Mouse (Mus musculus) heart, postnatal 25 days (tissue): ENCODE measurements around the gene Rexo1. TPM values are rescaled to one million over a fixed set of nuclear protein-coding genes. Genes with fewer than 3 reads are reported as not detected.
A peak's percentile ranks its signal among the peaks of the same experiment; 100 is the strongest.

Source experiments
- DNase-seq: peaks from one replicate; pipeline ENCODE4 v3.0.0; 2022; ENCODE audit warnings: low spot score
- intact Hi-C: fragments of 180-260 bp; cut with DNase I; formaldehyde crosslinking; loops from one replicate; pipeline ENCODE4 v1.15.1; 2025
- microRNA-seq: library from miRNA; unstranded; fragments of <30 nt; microRNA quantifications from one replicate; pipeline ENCODE4 v1.2.0, GENCODE M21; 2022
- total RNA-seq, 2 experiments: library from RNA; stranded (reverse); gene quantifications; 2 replicates each; pipeline ENCODE4 v1.2.3; 2021

Rexo1 gene
- total RNA-seq, 2 experiments from 2014 or later, result 11.1 to 12.2 TPM

DNA sequence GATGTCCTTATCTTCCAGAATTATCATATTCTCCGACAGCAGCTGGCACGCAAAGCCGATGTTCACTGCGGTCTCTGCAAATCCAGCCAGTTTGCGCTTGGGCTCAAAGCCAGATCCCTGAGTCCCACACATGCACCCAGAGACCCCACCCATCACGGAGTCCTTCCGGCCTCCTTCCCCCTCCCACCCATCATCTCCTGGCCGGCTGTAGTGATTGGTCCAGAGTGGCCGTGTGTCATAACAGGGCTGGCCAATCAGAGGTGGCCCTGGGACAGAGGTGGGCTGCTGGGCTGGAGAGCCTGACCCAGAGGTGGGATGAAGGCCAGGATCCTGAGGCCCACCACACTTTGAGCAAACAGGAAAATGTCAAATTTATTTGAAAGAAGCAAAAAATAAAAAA, 35.2 kb downstream of the Rexo1 start:
- intact Hi-C loops, result no loop called here
- no peak for DNase-seq

DNA sequence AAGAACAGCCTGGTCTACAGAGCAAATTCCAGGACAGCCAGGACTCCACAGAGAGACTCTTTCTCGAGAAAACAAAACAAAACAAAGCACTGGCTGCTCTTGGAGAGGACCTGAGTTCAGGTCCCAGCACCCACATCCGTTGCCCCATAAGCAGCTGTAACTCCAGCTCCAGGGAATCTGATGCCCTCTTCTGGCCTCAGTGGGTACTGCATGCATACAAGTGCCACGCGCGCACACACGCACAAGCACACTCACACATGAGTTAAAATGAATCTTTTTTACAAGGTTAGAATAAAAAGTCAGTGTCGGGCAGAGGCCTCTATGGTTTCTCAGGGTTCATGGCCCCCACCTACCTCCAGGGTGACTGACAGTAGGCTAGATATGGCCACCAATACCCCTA, 38.1 kb downstream of the Rexo1 start:
- no peak for DNase-seq

DNA sequence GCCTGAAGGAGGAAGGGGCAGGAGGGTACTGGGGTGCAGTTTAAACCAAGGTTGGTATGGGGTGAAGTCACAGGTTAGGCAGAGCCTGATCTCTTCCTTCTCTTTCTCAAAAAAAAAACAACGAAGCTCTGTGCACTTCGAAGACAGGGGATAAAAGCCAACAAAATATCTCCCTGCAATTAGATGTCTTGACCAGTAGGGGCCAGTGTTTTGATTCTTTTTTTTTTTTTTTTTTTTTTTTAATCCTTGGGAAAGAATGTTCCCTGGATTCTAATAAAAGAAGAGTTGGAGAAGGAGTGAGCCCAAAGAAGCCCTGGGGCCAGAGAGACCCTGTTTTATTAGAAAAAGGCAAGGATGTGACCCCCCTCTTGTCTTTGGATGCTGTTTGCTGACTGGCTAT, 42.1 kb downstream of the Rexo1 start:
- intact Hi-C loops, result no loop called here

More for the DNA sequence above, 38.1 kb downstream of the Rexo1 start:
- intact Hi-C loops, result no loop called here

DNA sequence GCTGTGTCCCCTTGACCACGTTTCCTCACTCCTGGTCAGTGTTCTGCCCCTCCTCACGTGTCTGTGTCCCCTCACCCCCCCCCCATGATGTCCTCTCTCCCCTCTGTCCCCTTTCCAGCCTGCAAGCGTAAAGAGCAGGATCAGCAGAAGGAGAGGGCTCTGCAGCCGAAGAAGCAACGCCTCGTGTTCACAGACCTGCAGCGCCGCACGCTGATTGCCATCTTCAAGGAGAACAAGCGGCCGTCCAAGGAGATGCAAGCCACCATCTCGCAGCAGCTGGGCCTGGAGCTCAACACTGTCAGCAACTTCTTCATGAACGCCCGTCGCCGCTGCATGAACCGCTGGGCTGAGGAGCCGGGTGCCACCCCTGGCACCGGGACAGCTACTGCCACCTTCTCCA, 47.6 kb downstream of the Rexo1 start:
- intact Hi-C loops, result no loop called here
- DNase-seq, result no peak

More for the DNA sequence above, 42.1 kb downstream of the Rexo1 start:
- no peak for DNase-seq

DNA sequence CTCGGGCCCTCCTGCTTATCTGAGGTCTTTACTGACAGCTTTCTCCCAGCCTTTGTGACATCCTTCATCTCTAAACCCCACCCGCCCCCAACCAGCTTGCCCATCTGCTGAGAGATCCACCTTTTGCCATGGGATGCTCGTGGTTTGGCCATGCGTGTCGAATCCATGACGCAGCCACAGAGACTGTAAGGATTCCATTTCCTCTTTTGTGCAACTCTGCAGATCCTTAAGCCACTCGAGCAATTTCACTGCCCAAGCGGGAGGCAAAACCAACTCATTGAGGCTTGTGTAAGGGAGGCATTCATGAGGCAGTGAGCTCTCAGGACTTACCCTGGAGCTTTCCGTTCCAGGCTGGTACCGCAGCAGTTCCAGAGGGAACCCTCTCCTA, 51.1 kb downstream of the Rexo1 start:
- intact Hi-C loops, result no loop called here
- DNase-seq, result no peak

DNA sequence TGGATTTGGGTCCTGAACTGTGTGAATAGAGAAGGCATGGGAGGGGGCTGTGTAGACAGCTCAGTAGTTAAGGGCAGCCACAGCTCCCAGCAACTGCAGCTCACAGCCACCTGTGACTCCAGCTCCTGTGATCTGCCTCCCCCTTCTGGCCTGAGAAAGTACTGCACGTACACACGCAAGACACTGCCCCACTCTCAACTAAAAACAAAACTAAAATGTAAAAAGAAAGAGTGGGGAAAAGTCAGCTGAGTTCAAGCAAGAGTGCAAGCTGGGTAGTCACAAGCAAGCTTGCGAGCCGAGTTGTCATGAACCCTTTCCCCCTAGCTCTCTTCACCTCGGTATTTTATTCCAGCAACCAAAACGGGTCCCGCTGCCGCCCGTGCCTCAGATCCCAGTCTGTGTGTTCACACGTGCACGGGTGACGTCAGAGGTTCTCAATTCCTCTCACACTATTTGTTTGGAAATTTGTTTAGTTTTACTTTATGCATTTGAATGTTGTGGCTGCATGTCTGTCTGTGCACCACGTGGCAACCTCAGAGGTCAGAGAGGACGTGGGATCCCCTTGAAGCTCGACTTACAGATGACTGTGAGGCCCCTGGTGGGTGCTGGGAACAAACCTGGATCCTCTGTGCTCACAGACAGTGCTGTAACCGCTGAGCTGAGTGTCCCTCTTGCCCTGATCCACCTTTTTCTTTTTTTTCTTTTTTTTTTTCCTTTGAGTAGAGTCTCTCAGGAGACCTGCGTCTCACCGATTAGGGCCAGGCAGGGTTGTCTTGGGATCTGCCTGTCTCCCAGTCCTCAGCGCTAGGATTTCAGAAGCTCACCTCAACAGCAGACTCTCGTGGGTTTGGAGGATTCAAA, 51.7 kb downstream of the Rexo1 start:
- peak; percentile 31 for DNase-seq
- intact Hi-C loops, result loop anchor here (1.0 kb wide), 1 partner anchor 63 kb away; no protein-coding TSS in a partner anchor

DNA sequence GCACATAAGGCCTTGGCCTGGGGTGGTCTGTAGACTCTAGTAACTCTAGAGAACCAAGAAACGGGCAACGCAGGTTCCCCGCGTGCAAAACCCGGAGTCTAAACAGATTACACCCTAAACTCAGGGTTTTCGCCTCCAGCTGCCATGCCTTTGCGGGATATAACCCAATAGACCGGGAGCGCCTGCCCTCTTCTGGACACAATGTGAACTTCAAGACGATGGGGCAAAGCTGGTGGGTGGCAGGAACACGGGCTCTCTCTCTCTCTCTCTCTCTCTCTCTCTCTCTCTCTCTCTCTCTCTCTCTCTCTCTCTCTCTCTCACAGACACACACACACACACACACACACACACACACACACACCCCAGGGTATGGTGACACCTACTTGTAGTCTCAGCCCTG, 55.1 kb downstream of the Rexo1 start:
- no peak for DNase-seq
- intact Hi-C loops, result no loop called here

DNA sequence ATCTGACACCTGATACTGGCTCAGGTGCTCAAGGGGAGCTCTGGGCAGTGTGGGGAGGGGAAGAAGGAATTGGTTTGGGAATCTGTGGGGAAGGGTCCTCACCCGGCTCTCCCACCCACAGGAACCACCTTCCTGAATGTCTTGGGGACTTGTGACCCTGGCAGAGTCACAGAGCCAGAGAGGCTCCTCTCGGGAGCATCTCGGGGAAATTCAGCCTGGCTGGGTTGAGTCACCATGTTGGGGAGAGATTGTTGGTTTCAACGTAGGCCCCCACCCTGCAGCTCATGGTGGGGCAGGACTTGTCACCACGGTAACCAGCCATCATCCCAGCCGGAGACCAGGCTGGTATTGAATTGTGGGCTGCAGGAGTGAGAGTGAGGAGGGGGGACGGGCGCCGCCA, 56.6 kb downstream of the Rexo1 start:
- intact Hi-C loops, result no loop called here
- no peak for DNase-seq

DNA sequence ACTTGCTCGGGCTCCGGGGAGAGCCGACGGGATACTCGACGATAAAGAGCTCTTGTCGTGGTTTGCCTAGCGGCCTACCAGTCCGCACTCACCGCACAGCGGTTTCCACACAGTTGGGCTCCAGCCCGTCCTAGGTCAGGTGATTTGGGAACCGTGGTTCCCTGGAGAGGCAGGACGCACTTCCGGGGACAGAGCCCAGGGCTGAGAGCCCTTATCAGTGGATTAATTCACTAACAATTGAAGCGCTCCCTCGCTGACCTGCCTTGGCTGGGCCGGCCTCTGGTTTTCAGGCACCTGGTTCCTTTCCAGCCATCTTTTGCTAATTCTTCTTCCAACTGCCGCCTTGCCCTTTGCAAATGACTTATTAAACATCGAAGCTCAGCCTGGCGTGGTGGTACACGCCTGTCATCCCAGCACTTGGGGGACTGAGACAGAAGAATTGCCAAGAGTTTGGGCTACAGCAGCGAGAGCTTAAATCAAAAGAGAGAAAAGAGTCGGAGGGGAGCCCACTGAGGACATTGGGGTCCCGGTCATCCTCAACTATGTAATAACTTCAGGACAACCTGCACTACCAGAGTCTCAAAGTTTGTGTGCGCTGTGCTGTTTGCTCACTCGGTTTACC, 57.6 kb downstream of the Rexo1 start:
- DNase-seq, result no peak
- intact Hi-C loops, result loop anchor here (2.0 kb wide), 1 partner anchor 17 kb away; no protein-coding TSS in a partner anchor

DNA sequence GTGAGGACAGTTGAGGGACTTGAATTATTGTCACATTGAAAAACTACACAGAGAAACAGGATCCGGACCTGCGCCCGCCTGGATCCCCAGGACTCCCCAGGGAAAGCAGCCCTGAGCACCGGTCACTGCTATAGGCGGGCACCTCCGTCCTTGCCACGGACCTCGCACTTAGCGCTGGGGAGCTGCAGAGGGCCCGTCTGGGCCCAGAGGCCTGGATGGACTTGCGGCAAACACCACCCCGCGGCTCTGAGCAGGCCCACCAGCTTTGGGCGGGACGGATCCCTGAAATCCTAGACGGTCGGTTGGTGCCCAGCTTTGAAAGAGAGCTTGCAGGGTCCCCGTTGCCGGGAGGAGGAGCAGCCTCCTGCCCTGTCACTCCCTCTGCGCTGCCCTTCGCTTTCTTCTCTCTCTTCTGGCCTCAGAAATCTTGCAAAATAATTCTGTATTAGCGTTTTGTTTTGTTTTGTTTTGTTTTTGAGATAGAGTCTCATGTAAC, 58.5 kb downstream of the Rexo1 start:
- intact Hi-C loops, result loop anchor here (2.0 kb wide), 1 partner anchor 16 kb away; no protein-coding TSS in a partner anchor
- DNase-seq, result no peak

DNA sequence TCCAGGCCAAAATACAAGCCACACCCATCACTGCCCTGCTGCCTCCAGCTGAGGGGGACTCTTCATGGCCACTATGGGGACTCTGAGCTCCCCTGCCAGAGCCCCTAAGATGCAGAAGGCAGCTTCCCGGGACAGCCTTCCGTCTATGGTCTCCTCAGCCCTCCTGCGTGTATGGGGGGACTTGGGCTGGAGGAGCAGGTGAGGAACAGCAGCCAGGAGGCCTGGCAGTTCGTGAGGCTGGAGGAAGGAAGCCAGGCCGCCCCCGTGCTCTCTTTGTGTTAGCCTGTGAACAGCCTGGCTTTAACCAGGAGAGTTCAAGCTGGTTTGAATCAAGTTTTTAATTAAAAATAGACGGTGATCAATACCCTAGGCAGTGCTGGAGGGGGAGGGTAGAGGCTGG, 59.1 kb downstream of the Rexo1 start:
- no peak for DNase-seq
- intact Hi-C loops, result loop anchor here (2.0 kb wide), 1 partner anchor 15 kb away; no protein-coding TSS in a partner anchor

DNA sequence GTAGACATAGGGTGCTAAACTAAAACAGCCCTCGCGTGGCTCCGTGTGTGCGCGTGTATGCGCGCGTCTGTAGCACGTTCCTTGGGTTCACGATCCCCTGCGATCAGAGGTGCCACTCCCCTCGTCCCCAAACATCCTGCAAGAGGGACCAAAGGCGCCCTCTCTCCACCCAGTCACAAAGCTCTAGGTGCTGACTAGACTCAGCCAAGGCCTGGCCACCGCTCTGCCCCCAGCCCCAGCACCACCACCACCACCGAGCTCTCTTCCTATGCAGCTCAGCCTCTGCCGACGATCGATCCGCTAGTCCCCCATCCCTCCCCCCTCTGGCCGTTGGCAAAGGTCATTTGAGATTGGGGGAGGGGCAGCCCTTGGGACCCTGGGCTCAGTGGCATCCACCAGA, 64.9 kb downstream of the Rexo1 start:
- intact Hi-C loops, result no loop called here
- no peak for DNase-seq

DNA sequence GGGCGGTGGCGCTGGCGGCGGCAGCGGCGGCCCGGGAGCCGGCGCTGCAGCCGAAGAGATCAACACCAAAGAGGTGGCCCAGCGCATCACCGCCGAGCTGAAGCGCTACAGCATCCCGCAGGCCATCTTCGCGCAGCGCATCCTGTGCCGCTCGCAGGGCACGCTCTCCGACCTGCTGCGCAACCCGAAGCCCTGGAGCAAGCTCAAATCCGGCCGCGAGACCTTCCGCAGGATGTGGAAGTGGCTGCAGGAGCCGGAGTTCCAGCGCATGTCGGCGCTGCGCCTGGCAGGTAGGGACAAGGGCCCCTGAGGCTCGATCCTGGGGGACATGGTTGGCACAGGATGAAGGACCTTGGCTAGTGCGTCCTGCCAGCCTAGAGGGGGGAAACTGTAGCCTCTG, 65.5 kb downstream of the Rexo1 start:
- intact Hi-C loops, result no loop called here
- DNase-seq, result no peak

DNA sequence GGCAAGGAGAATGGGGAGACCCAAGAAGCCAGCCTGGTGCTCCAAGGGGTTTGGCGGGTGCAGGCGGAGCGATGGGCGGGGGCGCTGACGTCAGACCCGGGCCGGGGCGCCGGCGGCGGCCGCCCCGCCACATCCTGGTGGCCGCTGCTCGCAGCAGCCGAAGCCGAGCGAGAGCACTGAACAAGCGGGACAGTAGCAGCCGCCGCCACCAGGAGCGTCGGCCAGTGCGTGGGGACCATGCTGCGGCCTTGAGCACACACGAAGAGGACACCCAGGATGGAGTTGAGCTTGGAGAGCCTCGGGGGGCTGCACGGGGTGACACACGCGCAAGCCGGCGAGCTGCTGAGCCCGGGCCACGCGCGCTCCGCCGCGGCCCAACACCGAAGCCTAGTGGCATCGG, 66.6 kb downstream of the Rexo1 start, which contains the start of gene Onecut3:
Onecut3 (plus strand) TSS at position 104 of the 400 bp plus-strand sequence.
- intact Hi-C loops, result no loop called here
- DNase-seq, result no peak

Small RNA genes within 50 kb of the gene (microRNA-seq; reads per million reads assigned to microRNA genes)
- gene Mir6912, result not detected

Other genes starting within 250 kb of the Rexo1 start
- 10 to 100 TPM; 11.4 to 13.8 TPM for gene 2310011J03Rik, start 241.0 kb downstream of the Rexo1 start, total RNA-seq
- gene Pcsk4, start 232.1 kb downstream of the Rexo1 start, total RNA-seq, result 1 to 10 TPM; 1.3 to 1.6 TPM
- gene Reep6, start 231.6 kb downstream of the Rexo1 start, total RNA-seq, result 1 to 10 TPM; 1.9 to 2.1 TPM
- 10 to 100 TPM; 68.4 to 71.7 TPM for gene Adamtsl5, start 213.1 kb downstream of the Rexo1 start, total RNA-seq
- under 1 TPM; 0.18 to 0.36 TPM for gene Plk5, start 205.1 kb downstream of the Rexo1 start, total RNA-seq
- gene Mex3d, start 173.9 kb downstream of the Rexo1 start, total RNA-seq, result 1 to 10 TPM; 7.5 to 8.8 TPM
- gene Mbd3, start 162.0 kb downstream of the Rexo1 start, total RNA-seq, result 10 to 100 TPM; 85.2 to 88.9 TPM
- gene Uqcr11, start 154.7 kb downstream of the Rexo1 start, total RNA-seq, result 1,000 to 10,000 TPM; 1,983 to 2,045 TPM
- gene Tcf3, start 127.9 kb downstream of the Rexo1 start, total RNA-seq, result 10 to 100 TPM; 20.3 to 20.9 TPM
- gene Onecut3, start 66.7 kb downstream of the Rexo1 start, total RNA-seq, result under 1 TPM in 1 of 2 experiments, not detected in 1; 0.05 TPM
- gene Atp8b3, start 22.4 kb downstream of the Rexo1 start, total RNA-seq, result not detected
- gene Klf16, start 15.8 kb upstream of the Rexo1 start, total RNA-seq, result 1 to 10 TPM; 3.0 to 4.5 TPM
- gene Abhd17a, start 28.8 kb upstream of the Rexo1 start, total RNA-seq, result 10 to 100 TPM; 50.1 to 51.1 TPM
- gene Scamp4, start 41.3 kb upstream of the Rexo1 start, total RNA-seq, result 10 to 100 TPM; 21.0 to 21.7 TPM
- gene Adat3, start 41.3 kb upstream of the Rexo1 start, total RNA-seq, result 1 to 10 TPM in 1 of 2 experiments, under 1 TPM in 1; 0.84 to 1.2 TPM
- under 1 TPM; 0.52 to 0.59 TPM for gene Gm49322, start 44.5 kb upstream of the Rexo1 start, total RNA-seq
- 100 to 1,000 TPM; 116 TPM for gene Csnk1g2, start 61.3 kb upstream of the Rexo1 start, total RNA-seq
- 10 to 100 TPM; 41.5 to 45.8 TPM for gene Btbd2, start 95.5 kb upstream of the Rexo1 start, total RNA-seq
- gene Mknk2, start 116.6 kb upstream of the Rexo1 start, total RNA-seq, result 100 to 1,000 TPM; 158 to 181 TPM
- gene Mob3a, start 140.4 kb upstream of the Rexo1 start, total RNA-seq, result 1 to 10 TPM; 8.2 to 8.9 TPM
- gene Izumo4, start 140.6 kb upstream of the Rexo1 start, total RNA-seq, result 1 to 10 TPM; 2.6 to 3.4 TPM
- gene Ap3d1, start 180.7 kb upstream of the Rexo1 start, total RNA-seq, result 10 to 100 TPM; 39.8 to 44.2 TPM
- 10 to 100 TPM; 31.2 to 31.4 TPM for gene Dot1l, start 193.6 kb upstream of the Rexo1 start, total RNA-seq
- 10 to 100 TPM; 29.6 to 29.9 TPM for gene Sf3a2, start 236.6 kb upstream of the Rexo1 start, total RNA-seq
- 10 to 100 TPM; 27.4 to 29.7 TPM for gene Plekhj1, start 237.1 kb upstream of the Rexo1 start, total RNA-seq
- gene Amh, start 243.7 kb upstream of the Rexo1 start, total RNA-seq, result under 1 TPM; 0.39 TPM